Mouse (Mus musculus) frontal cortex, postnatal 36 days (tissue): ENCODE measurements around the gene Ltb4r2.

Source experiments
- DNase-seq, 2 experiments: peaks; one replicate each; pipeline ENCODE4 v3.0.0; 2022; ENCODE audit warnings: low spot score in 2 of 2

Ltb4r2 gene

DNA sequence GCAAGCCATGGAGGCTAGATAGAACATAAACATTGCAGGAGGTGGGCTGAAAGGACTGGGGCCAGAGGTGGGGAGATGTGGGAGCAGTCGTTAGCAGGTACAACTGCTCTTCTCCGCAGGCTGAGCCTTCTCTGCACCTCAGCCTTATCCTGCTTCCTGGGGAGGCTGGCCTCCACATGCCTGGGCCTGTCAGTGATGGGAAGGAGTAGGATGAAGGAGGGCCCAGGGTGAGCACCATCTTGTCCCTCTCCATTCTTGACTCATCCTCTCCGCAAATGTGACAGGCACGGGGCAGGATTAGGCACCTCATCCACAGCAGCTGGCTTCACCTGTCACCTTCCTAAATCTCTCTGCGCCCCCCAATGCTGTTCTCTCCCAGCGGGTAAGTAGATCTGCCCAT lies at the start of gene Ltb4r2:
Gene Ltb4r2, plus strand, starts transcription at position 266 of the 400 bp plus-strand sequence.
- no peak for DNase-seq

DNA sequence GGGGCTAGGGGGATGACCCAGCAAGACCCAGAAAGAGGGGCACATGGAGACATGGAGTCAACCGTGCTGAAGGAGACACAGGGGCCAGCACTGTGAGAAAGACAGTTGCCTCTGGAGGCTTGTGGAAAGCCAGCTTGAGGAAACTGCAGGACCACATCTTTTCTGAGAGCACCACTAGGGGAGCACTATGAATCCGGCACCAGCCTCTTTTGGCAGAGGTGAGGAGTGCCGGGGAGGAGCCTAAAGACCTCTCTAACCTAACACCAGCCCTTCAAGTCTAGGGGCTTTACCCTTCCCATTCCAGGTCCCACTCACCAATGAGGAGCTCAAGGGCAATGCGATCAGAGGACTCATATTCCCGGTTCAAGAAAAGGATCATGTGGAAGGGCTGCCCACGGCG lies 49.4 kb upstream of the Ltb4r2 start:
- DNase-seq: no peak

DNA sequence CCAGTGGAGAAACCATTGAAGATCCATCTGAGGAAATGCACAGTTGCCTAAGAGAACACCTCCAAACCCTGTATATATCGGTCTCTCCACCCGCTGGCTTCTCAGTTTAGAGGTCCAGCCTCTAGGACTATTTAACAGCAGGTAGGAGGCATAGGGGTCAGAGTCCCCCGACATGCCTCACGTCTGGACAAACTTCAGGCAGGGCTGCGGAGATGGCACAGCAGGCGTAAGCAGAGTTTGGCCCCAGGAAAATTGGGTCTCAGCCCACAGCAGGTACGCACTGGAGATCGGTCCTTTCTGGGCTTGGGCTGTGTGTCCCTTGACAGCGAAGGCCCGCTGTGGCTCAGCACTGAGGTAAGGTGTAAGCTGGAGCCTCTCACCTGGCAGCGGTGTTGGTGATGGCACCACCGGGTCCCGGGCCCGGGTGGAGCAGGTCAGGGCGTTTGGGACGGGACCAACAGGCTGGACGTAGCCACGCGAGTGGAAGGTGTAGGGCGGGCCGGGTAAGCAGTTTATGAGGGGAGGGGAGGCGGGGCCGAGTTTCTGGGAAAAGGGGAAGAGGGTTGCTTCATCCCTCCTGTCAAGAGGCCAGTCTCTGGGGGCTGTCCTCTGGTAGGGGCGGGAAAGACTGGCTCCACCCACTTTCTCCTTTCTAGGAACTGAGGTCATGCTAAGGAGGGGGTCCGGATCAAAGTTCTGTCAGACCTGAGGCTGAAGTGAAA lies 48.1 kb upstream of the Ltb4r2 start:
- DNase-seq: no peak

DNA sequence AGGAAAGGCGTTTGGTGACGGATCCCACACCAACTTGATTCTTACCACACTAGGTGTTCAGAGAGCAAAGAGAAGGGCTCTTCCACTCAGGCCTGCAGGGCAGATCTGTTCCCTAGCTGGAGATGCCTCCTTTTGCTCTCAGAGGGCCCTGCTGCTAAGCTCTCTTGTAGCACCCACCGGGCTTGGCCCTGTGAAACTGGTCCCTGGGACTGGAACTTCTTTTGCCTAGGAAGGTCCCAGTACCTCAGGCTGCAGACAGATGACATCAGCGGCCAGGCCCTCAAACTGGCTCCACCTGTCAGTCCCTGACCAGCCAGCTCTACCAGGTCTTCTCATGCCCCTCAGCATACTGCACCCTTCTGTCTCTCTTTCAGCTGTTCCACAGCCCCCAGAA lies 47.5 kb upstream of the Ltb4r2 start, which contains the start of gene Tgm1:
Gene Tgm1, minus strand, starts transcription at position 198 of the 394 bp plus-strand sequence.
- no peak for DNase-seq

DNA sequence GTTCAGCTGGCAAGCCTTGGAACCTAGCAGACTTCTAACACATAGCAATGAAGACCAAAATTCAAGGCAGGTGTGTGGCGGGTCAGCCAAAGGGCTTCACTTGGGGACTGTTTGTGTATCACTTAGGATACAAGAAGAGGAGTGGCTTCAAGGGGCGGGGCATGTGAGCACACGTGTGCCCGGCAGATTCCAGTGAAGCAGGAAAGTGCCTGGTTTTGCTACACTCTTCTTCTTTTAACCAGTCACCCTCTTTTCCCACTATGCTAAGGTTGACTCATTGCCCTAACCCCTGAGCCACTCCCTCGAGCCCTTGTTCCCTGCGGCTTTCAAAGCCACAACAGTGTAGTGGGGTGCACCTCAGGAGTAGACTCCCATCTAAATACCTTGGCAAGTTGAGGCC lies 46.3 kb upstream of the Ltb4r2 start:
- DNase-seq: no peak

DNA sequence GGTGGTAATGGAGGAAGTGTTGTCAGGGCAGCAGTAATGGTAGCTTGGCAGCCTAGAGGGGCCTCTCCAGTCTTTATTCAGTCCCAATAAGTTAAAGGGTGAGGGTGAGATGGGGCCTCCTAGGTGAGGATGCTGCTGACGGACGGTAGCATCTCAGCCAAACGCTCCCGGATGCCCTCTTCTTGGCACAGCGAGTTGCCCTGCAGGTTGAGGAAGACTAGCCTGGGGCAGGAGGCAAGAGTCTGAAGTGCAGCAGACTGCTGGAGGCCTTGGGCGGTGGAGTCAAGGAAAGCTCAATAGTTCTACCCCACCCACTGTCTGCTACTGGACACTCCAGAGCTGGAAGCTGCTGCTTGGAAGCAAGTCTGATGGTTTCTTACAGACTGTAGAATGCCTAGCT lies 45.0 kb upstream of the Ltb4r2 start:
- DNase-seq: no peak

DNA sequence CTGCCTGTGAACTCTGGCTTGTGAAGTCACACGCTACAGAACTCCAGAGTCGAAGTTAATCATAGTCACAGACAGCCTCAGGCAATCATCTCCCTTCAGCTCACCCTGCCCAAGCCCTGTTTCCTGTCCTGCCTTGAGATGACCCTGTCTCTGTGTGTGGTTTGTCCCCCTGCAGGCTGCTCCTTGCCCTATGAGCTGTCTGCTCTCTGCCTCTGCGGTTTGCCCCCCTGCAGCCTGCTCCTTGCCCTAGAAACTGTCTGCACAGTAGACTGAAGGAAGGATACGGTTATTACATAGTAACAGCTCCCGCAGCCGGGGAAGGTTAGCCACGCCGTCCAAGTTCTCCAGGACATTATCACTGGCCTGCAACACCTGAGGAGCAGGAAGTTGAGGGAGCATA lies 44.3 kb upstream of the Ltb4r2 start:
- DNase-seq: no peak

DNA sequence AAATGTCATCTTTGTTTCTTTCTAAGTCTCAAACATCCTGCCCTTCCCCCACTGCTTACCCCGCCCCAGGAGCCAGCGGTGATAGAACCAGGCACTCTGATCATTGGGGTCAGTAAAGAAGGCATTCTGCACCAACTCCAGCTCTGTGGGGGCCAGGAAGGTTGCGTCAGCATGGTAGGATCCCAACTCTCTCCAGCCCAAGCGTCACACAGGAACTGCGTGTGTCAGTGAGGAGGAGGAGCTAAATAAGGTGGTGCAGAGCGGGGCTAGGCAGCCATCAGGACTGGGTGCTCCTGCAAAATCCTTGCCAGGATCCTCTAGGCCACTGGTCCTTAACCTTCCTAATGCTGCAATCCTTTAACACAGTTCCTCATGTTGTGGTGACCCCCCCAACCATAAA lies 41.5 kb upstream of the Ltb4r2 start:
- no peak for DNase-seq

DNA sequence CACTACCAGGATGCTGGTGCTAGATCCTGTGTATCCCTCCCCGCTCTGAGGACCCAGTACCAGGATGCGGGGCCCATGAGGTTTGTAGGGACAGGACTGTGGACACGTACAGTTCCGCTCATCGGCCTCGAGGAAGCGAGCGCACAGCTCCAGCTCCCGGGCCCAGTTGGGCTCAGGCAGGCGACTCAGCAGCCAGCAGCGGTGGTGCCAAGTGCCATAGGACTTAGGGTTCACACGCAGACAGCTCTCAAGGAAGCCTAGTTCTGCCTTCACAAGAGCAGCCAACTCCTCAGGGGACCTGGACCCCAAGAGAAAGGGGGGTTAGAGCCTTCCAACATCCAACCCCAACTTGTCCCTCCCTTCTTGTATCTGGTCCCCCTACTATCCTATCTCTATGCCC lies 40.6 kb upstream of the Ltb4r2 start:
- no peak for DNase-seq

DNA sequence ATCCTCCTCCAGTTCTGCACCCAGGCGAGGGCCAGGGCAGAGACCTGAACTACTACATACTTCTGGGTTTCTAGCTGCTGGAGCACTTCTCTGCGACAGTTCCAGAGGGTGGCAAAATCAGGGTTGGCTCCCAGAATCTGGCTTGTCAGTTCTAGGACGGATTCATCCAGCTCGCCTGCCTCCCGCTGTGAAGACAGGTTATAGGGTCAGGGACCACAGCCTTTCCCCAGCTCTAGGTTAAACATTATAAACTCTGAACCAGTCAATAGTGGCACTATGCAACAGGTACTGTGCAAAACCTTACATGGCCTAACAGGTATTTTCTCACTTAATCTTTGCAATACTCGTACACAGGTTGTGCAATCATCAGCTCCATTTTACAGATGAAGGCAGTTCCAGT lies 40.2 kb upstream of the Ltb4r2 start:
- DNase-seq: no peak

DNA sequence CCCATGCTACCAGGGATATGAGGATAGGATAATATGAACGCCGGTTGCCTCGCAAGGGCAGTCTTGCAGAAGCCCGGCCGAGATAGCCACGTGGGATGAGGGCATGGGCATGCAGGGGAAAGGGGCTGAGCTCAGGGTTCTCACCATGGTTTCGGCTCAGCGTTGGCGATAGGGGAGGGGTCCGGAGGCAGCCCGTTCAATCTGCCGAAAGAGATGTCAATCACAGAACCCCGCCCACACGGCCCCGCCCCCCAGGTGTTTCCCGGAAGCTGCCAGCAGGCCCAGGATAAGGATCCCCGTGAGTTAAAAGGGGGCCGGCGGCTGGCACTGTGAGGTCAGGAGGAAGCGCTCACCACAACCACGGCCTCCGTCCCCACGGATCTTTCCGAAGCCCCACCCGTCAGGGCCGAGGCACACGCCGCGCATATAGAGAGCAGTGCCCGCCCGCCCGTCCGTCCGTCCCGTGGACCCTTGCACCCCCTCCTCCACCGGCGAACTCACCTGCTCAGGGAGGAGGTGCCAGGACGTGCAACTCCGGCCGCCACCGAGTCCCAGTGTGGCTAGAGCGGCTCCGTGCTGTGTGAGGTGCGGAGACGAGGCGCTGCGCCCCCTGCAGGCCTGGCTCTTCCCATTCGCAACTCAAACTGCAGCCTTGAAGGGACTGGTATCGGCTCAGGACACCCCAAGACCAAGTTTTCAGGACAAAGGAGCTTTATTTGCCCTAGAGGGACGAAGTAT lies 39.4 kb upstream of the Ltb4r2 start, which contains the start of gene Rabggta:
Gene Rabggta, minus strand, starts transcription at position 564 of the 738 bp plus-strand sequence.
- peak; percentile 90 to 93 for DNase-seq

DNA sequence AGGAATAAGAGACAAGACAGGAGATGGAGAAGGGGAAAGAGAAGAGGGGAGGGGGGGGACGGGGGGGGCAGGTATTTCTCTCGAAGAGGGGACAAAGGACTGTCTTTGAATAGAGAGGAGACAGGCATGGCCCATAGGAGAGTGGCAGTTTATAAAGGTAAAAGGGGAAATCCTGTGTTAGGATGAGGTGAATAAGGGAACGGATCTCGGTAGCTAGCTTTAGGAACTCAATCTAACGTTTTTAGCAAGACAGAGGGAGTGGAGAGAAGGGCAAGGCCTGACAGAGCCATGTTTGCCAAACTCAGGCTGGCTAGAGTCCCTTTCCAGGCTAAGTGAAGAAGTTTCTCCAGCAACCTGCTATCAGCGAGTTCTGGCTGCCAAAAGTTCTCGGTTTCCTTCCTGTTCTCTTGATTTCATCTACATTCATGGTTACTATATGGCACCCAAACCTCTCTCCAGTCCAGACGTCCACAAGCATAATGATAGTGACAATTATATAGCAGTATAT lies 38.7 kb upstream of the Ltb4r2 start:
- DNase-seq: no peak

DNA sequence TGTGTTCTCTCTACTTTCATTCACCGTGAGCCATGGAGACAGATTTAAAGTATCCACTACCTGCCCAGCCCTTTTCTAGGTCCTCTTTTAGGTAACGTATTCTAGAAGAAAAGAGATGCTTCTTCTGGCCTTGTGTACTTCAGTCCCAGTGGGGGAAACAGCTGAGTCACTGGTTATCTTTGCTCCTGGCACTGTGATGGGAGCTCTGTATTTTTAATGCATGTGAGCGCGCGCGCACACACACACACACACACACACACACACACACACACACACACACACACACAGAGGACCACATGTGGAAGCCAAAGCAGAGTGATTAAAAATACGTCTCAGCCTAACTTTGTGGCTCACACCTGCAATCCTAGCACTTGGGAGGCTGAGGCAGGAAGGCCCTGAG lies 37.8 kb upstream of the Ltb4r2 start:
- DNase-seq: no peak

DNA sequence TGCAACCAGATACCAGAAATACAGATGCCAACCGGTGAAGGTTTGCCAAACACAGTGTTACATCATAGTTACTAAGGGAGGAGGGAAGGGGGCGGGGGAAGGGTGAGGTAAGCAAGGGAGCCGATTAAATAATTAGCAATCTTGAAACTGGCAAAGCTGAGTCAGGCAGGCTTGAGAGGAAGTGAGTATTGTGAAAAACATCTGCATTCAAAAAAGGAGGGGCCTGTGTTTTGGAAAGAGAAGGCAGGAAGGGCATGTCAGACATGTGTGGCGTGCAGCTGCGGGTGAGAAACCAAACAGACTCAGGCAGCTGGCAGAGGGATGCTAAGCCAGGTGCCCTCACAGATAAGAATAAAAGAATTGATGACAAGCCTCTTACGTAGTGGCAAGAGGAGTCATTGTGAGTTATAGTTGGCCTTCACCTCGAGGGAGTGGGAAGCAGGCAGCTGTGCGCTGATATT lies 36.8 kb upstream of the Ltb4r2 start:
- no peak for DNase-seq

DNA sequence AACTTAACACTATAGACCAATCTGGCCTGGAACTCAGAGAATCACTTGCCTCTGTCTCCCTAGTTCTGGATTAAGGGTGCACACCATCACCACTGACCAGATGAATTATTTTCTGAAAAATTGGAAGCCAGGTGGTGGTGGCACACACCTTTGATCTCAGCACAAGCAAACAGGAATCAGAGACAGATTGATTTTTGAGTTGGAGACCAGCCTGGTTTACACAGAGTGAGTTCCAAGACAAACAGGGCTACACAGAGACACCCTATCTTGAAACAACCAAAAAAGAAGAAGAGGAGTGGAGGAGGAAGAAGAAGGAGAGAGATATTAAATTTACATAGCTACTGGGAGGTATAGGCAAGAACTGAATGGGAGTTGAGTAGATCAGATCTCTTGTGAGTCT lies 35.0 kb upstream of the Ltb4r2 start:
- no peak for DNase-seq

DNA sequence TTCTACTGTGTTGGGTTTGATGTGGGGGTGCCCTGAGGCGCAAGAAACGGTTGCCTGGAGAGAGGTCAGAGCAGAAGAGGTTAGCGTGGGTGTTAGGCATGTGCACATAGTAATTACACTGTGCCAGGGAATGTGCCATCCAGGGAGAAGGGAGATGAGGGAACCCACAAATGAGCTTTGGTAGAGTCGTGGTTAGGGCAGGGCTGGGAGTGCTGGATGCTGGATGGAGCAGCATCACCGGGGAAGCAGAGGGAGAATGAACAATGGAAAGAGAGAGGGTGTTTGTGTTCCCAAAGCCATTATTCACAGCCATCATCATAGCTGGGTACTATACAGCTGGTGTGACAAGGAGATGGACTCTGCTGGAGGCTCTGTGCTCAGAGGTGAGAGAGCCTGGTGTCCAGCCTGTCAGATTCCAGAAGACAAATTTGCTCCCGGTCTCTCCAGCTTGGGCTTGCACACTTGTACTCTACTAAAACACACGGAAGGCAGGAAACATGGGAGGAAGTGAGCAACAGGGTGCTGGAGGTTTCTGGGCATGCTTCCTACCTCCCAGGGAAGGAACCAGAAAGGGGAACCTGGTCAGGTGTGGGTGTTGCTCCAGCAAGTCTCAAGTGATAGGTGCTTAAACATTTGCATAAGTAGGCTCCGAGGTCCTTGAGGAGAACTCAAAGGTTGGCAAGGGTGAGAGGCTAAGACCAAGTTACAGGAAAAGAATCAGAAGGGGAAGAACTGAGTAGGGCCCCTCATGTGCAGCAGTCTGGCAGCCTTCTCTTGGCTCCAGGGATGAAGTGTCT lies 33.1 kb upstream of the Ltb4r2 start:
- DNase-seq: no peak

DNA sequence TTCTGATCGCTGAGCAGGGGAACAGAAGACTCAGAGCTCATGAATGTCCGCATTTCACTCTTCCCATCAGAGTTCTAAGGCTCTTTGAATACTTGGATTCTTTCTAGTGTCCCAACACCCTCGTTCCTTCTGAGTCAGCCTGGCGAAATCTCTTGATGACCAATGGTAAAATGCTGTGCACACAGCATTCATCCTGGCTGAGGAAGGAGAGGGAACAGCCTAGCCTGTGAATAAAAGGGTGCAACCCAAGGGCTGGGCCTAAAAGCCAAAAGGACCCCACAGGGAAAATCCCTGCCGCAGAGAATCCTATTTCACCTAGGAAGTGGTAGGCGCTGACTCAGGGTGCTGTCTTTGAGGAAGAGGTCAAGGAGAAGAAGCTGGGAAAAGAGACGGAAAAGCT lies 31.1 kb upstream of the Ltb4r2 start:
- DNase-seq: no peak

DNA sequence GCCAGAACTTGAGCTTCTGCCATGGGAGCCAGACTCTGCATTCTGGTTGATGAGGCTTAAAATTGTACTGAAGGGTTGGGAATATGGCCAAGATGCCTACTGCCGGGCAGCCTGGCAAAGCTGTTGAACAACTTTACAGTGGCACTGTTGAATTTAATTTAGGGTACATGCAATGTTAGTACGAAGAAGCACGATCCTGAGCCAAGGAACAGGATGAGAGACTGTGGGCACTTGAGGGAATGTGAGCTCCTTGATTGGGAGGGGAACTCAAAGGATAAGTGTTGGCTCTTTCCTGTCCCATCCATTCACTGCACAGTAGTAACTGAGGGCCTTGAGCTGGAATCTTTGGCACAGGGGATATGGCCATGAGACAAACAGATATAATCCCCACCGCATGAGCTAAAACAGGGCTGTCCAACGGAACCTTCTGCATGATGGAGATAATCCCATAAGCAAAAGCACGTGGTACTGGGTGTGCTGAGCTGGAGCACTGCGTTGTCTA lies 30.6 kb upstream of the Ltb4r2 start:
- DNase-seq: peak in 1 of 2 experiments; percentile 51

DNA sequence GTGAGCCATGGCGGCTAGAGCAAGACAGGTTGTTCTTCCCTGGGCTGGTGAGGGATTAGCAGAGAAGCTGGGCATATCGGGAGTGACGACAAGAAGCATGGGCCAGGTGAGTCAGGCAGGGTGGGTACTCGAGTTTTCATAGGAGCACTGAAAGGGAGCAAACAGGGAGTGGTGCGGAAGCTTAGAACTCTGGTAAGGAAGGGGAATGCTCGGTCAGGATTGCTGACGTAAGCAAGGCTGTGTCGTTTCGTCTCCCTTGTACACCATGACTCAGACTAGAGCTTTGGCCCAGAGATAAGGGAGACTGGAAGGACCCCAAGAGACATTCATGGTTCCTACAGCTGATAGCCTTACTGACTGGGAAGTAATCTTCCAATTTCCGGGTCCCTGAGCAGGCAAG lies 27.3 kb upstream of the Ltb4r2 start:
- DNase-seq: no peak

DNA sequence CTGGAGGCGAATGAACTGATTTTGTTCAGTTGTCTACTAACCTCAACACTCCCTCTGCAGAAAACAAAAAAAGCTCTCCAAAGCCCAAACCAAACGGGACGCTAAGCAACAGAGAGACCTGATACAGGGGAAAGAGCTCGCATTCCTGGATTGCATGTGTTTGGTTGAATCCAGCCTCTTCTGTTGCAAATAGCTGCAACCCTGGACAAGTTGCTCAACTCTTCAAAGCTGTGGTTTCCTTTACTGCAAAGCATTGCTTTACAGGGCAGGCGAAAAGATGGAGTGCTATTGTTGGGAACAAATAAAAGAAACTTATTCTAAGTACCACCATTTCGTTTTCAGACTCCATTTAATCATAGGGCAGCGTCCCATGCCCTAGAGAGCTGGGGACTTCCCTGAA lies 26.4 kb upstream of the Ltb4r2 start:
- no peak for DNase-seq

DNA sequence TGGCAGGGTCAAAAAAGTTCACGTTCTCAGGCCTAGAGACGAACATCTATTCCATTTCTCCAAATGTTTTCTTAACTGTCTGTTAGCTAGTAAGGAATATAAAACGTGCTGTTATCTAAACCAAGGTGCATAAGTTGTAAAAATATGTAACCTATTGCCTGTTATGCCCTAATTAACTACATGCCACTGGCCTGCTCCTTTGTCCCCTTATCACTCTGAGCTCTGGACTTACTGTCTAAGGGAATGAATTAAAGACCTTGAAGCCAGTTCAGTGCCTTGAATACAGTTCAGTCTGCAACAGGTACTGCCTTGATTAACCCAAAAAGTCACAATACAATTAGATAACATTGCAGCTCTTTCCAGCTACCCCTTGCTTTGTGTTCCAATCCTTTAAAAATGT lies 25.9 kb upstream of the Ltb4r2 start:
- no peak for DNase-seq

DNA sequence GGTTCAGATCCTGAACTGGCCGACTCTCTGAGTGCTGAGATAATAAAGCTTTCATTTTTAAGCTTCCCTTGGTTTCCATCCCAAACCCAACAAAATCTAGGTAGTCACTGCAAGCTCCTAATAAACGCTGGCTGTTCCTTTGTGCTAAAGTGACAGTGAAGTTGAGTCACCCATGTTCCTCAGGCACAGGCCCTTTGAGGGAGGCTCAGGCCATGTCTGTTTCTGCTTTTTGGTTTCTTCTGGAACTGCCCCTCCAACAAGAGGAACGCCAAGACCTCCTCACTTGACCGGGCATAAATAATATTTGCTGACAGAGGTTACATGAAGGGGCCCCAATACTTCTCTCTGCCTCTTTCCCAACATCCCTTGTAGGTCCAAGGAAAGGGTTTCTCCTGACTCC lies 25.5 kb upstream of the Ltb4r2 start:
- no peak for DNase-seq
